Mouse (Mus musculus): ENCODE data around the gene Mtrex. TPM values are rescaled to one million over a fixed set of nuclear protein-coding genes. Genes with fewer than 3 reads are reported as not detected.

Gene Mtrex
- polyA plus RNA-seq, 1 experiment, result 29.2 TPM

DNA sequence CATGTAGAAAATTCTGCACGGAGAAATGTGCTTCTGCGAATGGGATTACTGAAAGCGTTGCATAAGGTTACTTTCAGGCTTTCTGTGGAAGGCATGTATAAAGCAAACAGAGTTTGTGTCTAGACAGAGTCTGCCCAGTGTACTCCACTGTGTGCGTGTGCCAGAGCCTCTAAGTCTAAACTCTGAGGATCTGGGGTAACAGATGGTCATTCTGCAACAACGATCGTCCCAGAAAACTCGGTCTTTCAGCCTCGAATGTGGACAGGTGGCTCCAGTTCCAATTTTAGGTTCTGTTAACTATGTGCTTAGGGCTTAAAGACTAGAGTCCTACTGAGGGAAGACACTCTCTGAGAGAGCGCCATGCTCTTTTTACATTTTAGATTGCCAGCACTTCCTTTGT is 18.1 kb upstream of the Mtrex start:
- H3K27me3 ChIP-seq (ENCODE audit: control insufficient read depth, insufficient read depth, low read length), result no peaks in the 10 kb centered on the region
- H3K36me3 ChIP-seq (ENCODE audit: control insufficient read depth, insufficient read depth, low read length), result no peaks in the 10 kb centered on the region; the same call in none of the 2 replicates
- H3K27ac ChIP-seq (ENCODE audit: control insufficient read depth, insufficient read depth, low read depth, low read length), result no peak overlapping the region
- no peak for TF ChIP-seq CTCF (IDR thresholded peaks at IDR 0.05; ENCODE audit: control insufficient read depth, insufficient read depth, insufficient replicate concordance, low read depth, low read length)
- no peak for TF ChIP-seq POLR2A (IDR thresholded peaks at IDR 0.05; ENCODE audit: control insufficient read depth, low read depth, low read length)
- H3K4me3 ChIP-seq (ENCODE audit: control insufficient read depth, low read depth, low read length), result no peak overlapping the region
- H3K4me1 ChIP-seq (ENCODE audit: control insufficient read depth, insufficient read depth, low read length), result no peaks in the 10 kb centered on the region

DNA sequence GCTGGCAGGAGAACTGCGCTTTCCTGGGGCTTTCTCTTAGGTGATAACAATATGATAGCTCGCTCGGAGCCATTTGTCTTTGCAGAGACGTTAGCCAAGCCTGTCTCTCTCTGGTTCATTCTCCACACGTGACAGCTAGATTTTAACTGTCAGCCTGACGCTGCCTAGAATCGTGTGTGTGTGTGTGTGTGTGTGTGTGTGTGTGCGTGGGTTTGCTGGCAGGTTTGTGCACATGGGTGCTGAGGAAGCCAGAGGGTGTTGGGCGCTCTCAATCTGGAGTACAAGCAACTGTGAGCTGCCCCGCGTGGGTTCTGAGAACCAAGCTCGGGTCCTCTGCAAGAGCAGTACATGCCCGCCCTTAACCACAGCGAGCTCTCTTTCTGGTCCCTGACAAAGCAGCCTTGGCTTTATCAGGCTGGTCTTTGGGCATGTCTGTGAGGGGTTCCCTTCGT is 14.7 kb upstream of the Mtrex start:
- H3K27ac ChIP-seq (ENCODE audit: control insufficient read depth, insufficient read depth, low read depth, low read length), result no peak overlapping the region
- no peak overlapping the region for H3K4me3 ChIP-seq (ENCODE audit: control insufficient read depth, low read depth, low read length)
- H3K36me3 ChIP-seq (ENCODE audit: control insufficient read depth, insufficient read depth, low read length), result no peaks in the 10 kb centered on the region; the same call in 1 of the 2 replicates
- TF ChIP-seq POLR2A (IDR thresholded peaks at IDR 0.05; ENCODE audit: control insufficient read depth, low read depth, low read length) (no peak), CTCF (IDR thresholded peaks at IDR 0.05; ENCODE audit: control insufficient read depth, insufficient read depth, insufficient replicate concordance, low read depth, low read length) (no peak)
- no peaks in the 10 kb centered on the region for H3K4me1 ChIP-seq (ENCODE audit: control insufficient read depth, insufficient read depth, low read length)
- H3K27me3 ChIP-seq (ENCODE audit: control insufficient read depth, insufficient read depth, low read length), result no peaks in the 10 kb centered on the region

DNA sequence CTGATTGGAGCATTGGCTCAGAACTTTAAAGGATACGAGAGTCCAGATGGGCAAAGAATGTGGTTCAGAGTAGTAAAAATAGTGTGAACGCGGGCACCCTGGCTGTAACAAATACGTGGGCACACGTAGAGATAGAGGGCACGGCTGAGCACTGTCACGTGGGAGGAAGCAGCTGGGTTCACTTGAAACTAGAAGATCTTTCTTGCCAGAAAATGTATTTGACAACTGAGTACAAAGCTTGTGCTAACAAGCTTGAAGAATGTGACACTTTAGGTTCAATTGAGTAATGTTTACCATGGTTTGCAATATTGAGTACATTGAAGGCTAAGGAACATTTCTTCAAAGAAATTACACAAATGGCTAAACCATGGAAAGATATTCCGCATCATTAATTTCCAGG is 10.9 kb upstream of the Mtrex start:
- Histone ChIP-seq H3K27me3 (ENCODE audit: control insufficient read depth, insufficient read depth, low read length) (no peaks in the 10 kb centered on the region), H3K27ac (ENCODE audit: control insufficient read depth, insufficient read depth, low read depth, low read length) (no peak overlapping the region), H3K4me3 (ENCODE audit: control insufficient read depth, low read depth, low read length) (no peak overlapping the region), H3K4me1 (ENCODE audit: control insufficient read depth, insufficient read depth, low read length) (no peaks in the 10 kb centered on the region), H3K36me3 (ENCODE audit: control insufficient read depth, insufficient read depth, low read length) (no peaks in the 10 kb centered on the region; the same call in 1 of the 2 replicates)
- TF ChIP-seq POLR2A (IDR thresholded peaks at IDR 0.05; ENCODE audit: control insufficient read depth, low read depth, low read length) (no peak), CTCF (IDR thresholded peaks at IDR 0.05; ENCODE audit: control insufficient read depth, insufficient read depth, insufficient replicate concordance, low read depth, low read length) (no peak)

DNA sequence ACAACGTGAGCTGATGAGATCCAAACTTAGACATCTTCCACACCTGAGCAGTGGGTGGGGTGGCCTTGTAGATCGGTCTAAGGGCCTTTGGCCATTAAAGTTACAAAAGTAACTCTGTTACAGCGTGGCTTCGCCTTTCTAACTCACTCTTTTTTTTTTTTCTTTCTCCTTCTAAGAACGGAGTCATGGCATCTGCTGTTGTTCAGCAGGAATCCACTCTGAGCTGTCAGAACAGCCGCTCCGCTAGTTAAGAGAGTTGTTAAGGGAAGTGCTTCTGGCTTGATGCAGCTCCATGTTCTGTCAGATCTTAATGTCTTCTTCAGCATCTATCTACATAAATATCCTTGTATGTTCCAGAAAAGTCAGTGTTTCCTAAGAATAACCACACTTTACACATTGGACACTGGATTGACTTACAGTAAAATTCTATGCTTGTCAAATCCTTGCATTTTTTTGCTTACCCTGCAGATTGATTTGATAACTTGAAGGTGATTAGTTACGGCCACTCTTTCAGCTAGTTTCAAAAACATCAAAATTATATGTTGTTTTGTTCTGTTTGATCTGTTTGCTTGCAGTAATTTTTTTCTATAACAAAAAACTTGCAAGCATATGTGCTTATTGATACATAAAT is 955 bp upstream of the Mtrex start:
- no peaks in the 10 kb centered on the region for H3K36me3 ChIP-seq (ENCODE audit: control insufficient read depth, insufficient read depth, low read length)
- H3K27ac ChIP-seq (ENCODE audit: control insufficient read depth, insufficient read depth, low read depth, low read length), result peak overlapping the region; percentile 88
- H3K4me1 ChIP-seq (ENCODE audit: control insufficient read depth, insufficient read depth, low read length), result no peaks in the 10 kb centered on the region; the same call in 1 of the 2 replicates
- peak overlapping the region; percentile 99 for H3K4me3 ChIP-seq (ENCODE audit: control insufficient read depth, low read depth, low read length)
- no peaks in the 10 kb centered on the region for H3K27me3 ChIP-seq (ENCODE audit: control insufficient read depth, insufficient read depth, low read length)
- TF ChIP-seq POLR2A (IDR thresholded peaks at IDR 0.05; ENCODE audit: control insufficient read depth, low read depth, low read length) (no peak), CTCF (IDR thresholded peaks at IDR 0.05; ENCODE audit: control insufficient read depth, insufficient read depth, insufficient replicate concordance, low read depth, low read length) (no peak)

DNA sequence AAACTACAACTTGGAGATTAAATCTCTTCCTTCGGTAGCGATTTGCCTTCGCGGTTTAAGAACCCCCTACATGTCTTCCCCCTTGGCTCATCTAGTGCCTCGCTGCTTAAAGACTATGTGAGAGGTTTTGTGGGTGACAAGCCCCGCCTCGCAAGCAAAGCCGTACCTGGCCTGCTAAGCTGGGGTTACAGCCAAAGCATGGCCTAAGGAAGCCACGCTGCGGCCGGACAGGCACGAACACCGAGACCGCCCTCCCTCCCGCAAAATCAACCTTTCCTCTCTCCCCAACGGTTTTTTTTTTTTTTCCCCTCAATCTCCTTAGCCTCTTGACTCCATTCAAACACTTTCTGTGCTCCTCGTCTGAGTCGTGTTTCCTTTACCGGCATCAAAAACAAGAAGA is 402 bp downstream of the Mtrex start:
- Histone ChIP-seq H3K4me1 (ENCODE audit: control insufficient read depth, insufficient read depth, low read length) (no peaks in the 10 kb centered on the region; the same call in 1 of the 2 replicates), H3K27ac (ENCODE audit: control insufficient read depth, insufficient read depth, low read depth, low read length) (peak overlapping the region; percentile 88), H3K36me3 (ENCODE audit: control insufficient read depth, insufficient read depth, low read length) (no peaks in the 10 kb centered on the region), H3K4me3 (ENCODE audit: control insufficient read depth, low read depth, low read length) (peak overlapping the region; percentile 99), H3K27me3 (ENCODE audit: control insufficient read depth, insufficient read depth, low read length) (no peaks in the 10 kb centered on the region)
- TF ChIP-seq CTCF (IDR thresholded peaks at IDR 0.05; ENCODE audit: control insufficient read depth, insufficient read depth, insufficient replicate concordance, low read depth, low read length) (no peak), POLR2A (IDR thresholded peaks at IDR 0.05; ENCODE audit: control insufficient read depth, low read depth, low read length) (no peak)

DNA sequence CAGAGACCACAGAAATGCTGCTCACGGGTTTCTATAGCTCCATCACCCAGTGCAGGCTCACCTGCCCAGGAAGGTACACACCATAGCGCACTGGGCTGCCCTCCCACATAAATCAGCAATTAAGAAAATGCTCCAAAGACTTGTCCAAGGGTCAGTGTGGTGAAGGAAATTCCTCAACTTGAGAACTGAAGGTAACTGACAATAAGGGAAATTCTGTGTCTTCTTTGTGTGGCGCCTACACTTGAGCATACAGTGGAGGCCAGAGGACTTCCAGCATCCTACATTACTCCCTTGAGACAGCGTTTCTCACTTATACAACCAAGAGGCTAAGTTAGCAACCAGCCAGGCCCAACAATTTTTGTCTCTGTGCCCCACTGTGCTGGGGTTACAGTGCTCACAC is 1.2 kb downstream of the Mtrex start:
- Histone ChIP-seq H3K27me3 (ENCODE audit: control insufficient read depth, insufficient read depth, low read length) (no peaks in the 10 kb centered on the region), H3K27ac (ENCODE audit: control insufficient read depth, insufficient read depth, low read depth, low read length) (no peak overlapping the region), H3K4me3 (ENCODE audit: control insufficient read depth, low read depth, low read length) (peak overlapping the region; percentile 77), H3K36me3 (ENCODE audit: control insufficient read depth, insufficient read depth, low read length) (no peaks in the 10 kb centered on the region), H3K4me1 (ENCODE audit: control insufficient read depth, insufficient read depth, low read length) (no peaks in the 10 kb centered on the region; the same call in 1 of the 2 replicates)
- TF ChIP-seq CTCF (IDR thresholded peaks at IDR 0.05; ENCODE audit: control insufficient read depth, insufficient read depth, insufficient replicate concordance, low read depth, low read length) (no peak), POLR2A (IDR thresholded peaks at IDR 0.05; ENCODE audit: control insufficient read depth, low read depth, low read length) (no peak)

DNA sequence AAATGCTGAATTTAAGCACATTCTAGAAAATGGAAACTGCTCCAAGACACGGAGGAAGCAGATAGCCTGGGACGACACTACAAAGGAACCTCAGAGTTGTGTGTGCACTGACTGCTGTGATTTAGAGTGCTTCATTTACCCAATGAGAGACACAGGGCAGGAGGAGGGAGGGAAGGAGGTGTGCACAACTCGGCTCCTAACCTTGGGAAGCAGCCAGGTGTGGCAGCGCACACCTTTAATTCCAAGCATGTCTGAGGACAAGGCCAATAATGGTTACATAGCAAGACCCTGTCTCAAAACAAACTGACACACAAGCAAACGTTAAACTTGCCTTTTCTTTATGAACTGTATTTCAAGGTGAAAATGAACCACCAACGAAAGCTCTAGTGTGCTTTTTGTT is 1.9 kb downstream of the Mtrex start:
- Histone ChIP-seq H3K27me3 (ENCODE audit: control insufficient read depth, insufficient read depth, low read length) (no peaks in the 10 kb centered on the region), H3K4me1 (ENCODE audit: control insufficient read depth, insufficient read depth, low read length) (no peaks in the 10 kb centered on the region; the same call in 1 of the 2 replicates), H3K27ac (ENCODE audit: control insufficient read depth, insufficient read depth, low read depth, low read length) (no peak overlapping the region), H3K4me3 (ENCODE audit: control insufficient read depth, low read depth, low read length) (peak overlapping the region; percentile 19), H3K36me3 (ENCODE audit: control insufficient read depth, insufficient read depth, low read length) (no peaks in the 10 kb centered on the region)
- TF ChIP-seq CTCF (IDR thresholded peaks at IDR 0.05; ENCODE audit: control insufficient read depth, insufficient read depth, insufficient replicate concordance, low read depth, low read length) (no peak), POLR2A (IDR thresholded peaks at IDR 0.05; ENCODE audit: control insufficient read depth, low read depth, low read length) (no peak)
